Mouse (Mus musculus): Measurements from ENCODE around the gene 4932415D10Rik.

DNA sequence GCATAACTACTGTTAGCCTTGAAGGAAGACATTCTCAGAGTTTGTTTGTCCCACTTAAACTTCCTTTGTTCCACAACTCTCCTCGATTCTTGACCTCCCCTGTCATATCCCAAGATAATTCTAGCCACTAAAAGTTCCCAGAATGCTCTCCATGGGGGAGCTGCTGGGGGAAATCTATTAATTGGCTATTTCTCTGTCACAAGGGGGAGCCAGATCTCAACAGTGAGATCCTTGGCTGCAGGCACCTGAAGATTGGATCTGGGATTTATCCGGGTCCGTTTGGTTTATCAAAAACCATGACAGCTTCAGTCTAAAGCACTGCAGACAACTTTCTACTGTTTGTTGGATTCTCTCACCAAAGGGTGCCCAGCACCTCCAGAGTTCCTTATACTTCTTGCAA, 3.8 kb upstream of the 4932415D10Rik start:
- TF ChIP-seq CTCF (IDR thresholded peaks at IDR 0.05; ENCODE audit: extremely low read depth, insufficient read depth, low read length) (no peak), POLR2A (IDR thresholded peaks at IDR 0.05; ENCODE audit: extremely low read depth, insufficient read depth, low read length) (no peak)

Measured in cortical plate, adult 2 months (tissue).